Mouse (Mus musculus) lung, embryonic 14.5 days (tissue): ENCODE data around the gene Kif18b. TPM values are rescaled to one million over a fixed set of nuclear protein-coding genes. Genes with fewer than 3 reads are reported as not detected.

Source experiments
- ATAC-seq: fragments of 200-750 bp; cut with Nextera tagmentation; 2 replicates; pipeline ENCODE4 v1.8.0; 2017; ENCODE audit warnings: mild to moderate bottlenecking, moderate TSS enrichment, moderate library complexity; ENCODE audit not compliant: insufficient read depth
- DNase-seq: peaks from one replicate; pipeline ENCODE4 v3.0.0-alpha.2; 2015
- H3K27ac ChIP-seq: fragments of 300-500 bp; sonication (generic); 2 replicates; pipeline ENCODE4 v1.5.1; 2014; ENCODE audit warnings: low read depth, mild to moderate bottlenecking, moderate library complexity
- H3K27me3 ChIP-seq: fragments of 300-500 bp; sonication (generic); 2 replicates; pipeline ENCODE4 v1.6.1; 2014; ENCODE audit warnings: low read length, control low read depth; ENCODE audit not compliant: insufficient read depth
- H3K36me3 ChIP-seq: fragments of 300-500 bp; sonication (generic); 2 replicates; pipeline ENCODE4 v1.6.1; 2014; ENCODE audit warnings: control low read depth; ENCODE audit not compliant: insufficient read depth
- H3K4me1 ChIP-seq: fragments of 300-500 bp; sonication (generic); 2 replicates; pipeline ENCODE4 v1.6.1; 2014; ENCODE audit warnings: antibody characterized with exemption, control low read depth; ENCODE audit not compliant: insufficient read depth
- H3K4me2 ChIP-seq: fragments of 300-500 bp; sonication (generic); 2 replicates; pipeline ENCODE4 v1.6.1; 2014; ENCODE audit warnings: mild to moderate bottlenecking
- H3K4me3 ChIP-seq: fragments of 300-500 bp; sonication (generic); 2 replicates; pipeline ENCODE4 v1.5.1; 2014; ENCODE audit warnings: low read depth, low read length
- H3K9ac ChIP-seq: fragments of 300-500 bp; sonication (generic); 2 replicates; pipeline ENCODE4 v1.6.1; 2014
- H3K9me3 ChIP-seq: fragments of 300-500 bp; sonication (generic); 2 replicates; pipeline ENCODE4 v1.6.1; 2016; ENCODE audit warnings: low read depth, low read length, control low read depth
- CTCF ChIP-seq: IDR thresholded peaks from 2 replicates; pipeline ENCODE4 v1.5.1; 2016; ENCODE audit warnings: antibody characterized with exemption, low read depth
- WGBS: fragments of 180-500 bp; shearing (Covaris S2); extraction: QIAGEN DNeasy Blood & Tissue Kit; methylation state at CpG from one replicate; pipeline ENCODE4 v1.1.7; 2014; 5-methylcytosine and 5-hydroxymethylcytosine counted together
- polyA plus RNA-seq: library from polyadenylated mRNA; unstranded; fragments of >200 nt; fragmentation: Nextera tagmentation; extraction: Ambion mirVana; gene quantifications from 2 replicates; pipeline ENCODE4 v1.2.1, GENCODE M21; 2014

The Kif18b gene
- polyA plus RNA-seq, 1 experiment from 2014 or later = 13.3 TPM

GRCm38 (mm10) chr11:102880585-102881313 is 44.2 kb downstream of the Kif18b start, which contains the start of the genes Eftud2 and Ccdc103:
Gene Eftud2, minus strand, starts transcription at chr11:102880985.
Gene Ccdc103, plus strand, starts transcription at chr11:102881204.
- Histone ChIP-seq H3K9me3 (no peaks in the 10 kb centered on the region), H3K27me3 (no peaks in the 10 kb centered on the region), H3K9ac (peak within 1 kb of the TSS; percentile 82), H3K27ac (peak within 1 kb of the TSS; percentile 88), H3K4me1 (no peaks in the 10 kb centered on the region), H3K4me2 (peak within 1 kb of the TSS; percentile 80), H3K36me3 (peaks cover 18% of the 10 kb centered on the region), H3K4me3 (peak within 1 kb of the TSS; percentile 74)
- peak; percentile 96 for DNase-seq
- TF ChIP-seq CTCF = no peak
- ATAC-seq = peak; percentile 92
- whole genome bisulfite sequencing = under 1% methylated on average over 62 of the region's 62 CpGs

DNA sequence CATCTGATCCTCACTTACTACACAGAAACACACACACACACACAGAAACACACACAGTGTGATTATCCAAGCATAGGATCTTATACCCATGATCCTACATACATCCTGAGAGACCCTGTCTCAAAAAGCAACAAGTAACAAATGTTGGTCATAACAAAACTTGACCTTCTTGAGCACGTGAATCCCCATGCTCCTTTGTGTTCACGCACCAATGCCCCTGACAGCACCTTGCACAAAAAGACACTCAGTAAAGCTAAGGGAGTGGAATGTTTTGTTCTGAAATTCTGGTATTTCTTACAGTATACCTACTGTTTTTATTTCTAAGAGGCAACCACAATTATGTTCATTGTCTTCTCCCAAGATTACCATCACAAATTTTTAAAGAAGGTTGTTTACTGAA is 45.4 kb downstream of the Kif18b start:
- peak overlapping the region; percentile 82; the same call in 1 of the 2 replicates for H3K9ac ChIP-seq
- WGBS = 79% methylated on average over 2 of the region's 2 CpGs
- no peaks in the 10 kb centered on the region for H3K27me3 ChIP-seq
- H3K9me3 ChIP-seq = no peaks in the 10 kb centered on the region
- no peak for ATAC-seq
- H3K4me2 ChIP-seq = peak overlapping the region; percentile 80
- no peak for TF ChIP-seq CTCF
- peaks cover 30% of the 10 kb centered on the region for H3K36me3 ChIP-seq
- H3K4me1 ChIP-seq = no peaks in the 10 kb centered on the region
- no peak overlapping the region for H3K4me3 ChIP-seq
- H3K27ac ChIP-seq = no peak overlapping the region
- no peak for DNase-seq

DNA sequence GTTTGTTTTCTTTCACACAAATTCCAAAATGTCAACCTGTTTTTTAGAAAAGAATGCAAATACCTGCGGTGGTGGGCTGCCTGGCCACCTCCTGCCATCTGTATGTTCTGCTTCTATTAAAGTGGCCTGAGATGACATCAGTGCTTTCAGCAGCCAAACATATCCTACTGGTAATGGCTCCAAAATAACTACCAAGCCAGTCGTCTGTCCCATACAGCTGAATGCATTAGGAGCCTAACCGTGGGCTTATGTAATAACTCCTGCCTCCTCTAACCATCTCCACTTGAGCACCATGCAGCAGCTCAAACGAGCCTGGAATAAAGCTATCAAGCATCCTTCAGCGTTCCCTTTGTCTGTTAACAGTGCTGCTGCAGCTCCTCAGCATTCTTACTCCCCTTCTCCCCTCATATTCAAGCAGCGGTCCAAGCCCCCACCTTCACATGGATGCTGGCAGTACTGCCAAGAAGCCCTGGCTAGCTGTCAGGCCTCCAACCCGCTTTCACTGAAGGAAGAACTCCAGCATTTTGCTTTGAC is 50.1 kb downstream of the Kif18b start:
- Histone ChIP-seq H3K9ac (no peak overlapping the region), H3K27ac (no peak overlapping the region), H3K27me3 (no peaks in the 10 kb centered on the region), H3K36me3 (peaks cover 60% of the 10 kb centered on the region), H3K4me3 (no peak overlapping the region), H3K9me3 (no peaks in the 10 kb centered on the region), H3K4me2 (no peak overlapping the region), H3K4me1 (no peaks in the 10 kb centered on the region)
- WGBS = 85% methylated on average over 7 of the region's 7 CpGs
- ATAC-seq = no peak
- DNase-seq = no peak
- TF ChIP-seq CTCF = no peak

GRCm38 (mm10) chr11:102864272-102864671 is 60.7 kb downstream of the Kif18b start:
- H3K4me3 ChIP-seq = no peak overlapping the region
- H3K36me3 ChIP-seq = peaks cover 93% of the 10 kb centered on the region
- no peak overlapping the region for H3K9ac ChIP-seq
- no peak overlapping the region for H3K4me2 ChIP-seq
- no peak overlapping the region for H3K27ac ChIP-seq
- H3K4me1 ChIP-seq = no peaks in the 10 kb centered on the region
- no peaks in the 10 kb centered on the region for H3K27me3 ChIP-seq
- no peak for ATAC-seq
- TF ChIP-seq CTCF = peak; percentile 73
- WGBS = 26% methylated on average over 4 of the region's 4 CpGs
- DNase-seq = peak; percentile 95
- no peaks in the 10 kb centered on the region for H3K9me3 ChIP-seq

DNA sequence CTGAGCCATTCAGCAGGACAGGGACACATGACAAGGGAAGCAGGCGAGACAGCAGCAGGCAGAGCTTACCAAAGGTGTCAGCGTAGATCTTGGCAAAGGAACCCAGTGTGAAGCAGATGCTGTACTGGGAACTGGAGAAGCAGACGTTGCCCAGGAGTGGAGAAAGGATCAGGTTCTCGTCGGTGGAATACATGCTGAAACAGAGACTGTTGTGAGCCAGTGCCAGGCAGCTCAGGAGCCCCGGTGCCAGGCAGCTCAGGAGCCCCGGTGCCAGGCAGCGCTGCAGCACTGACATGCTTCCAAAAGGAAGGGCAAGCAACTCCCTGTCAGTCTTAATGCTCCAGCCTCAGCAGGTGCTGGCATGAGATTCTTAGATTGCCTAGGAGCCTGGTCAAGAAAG is 65.0 kb downstream of the Kif18b start:
- Histone ChIP-seq H3K4me1 (no peaks in the 10 kb centered on the region), H3K27me3 (no peaks in the 10 kb centered on the region), H3K9ac (no peak overlapping the region), H3K27ac (no peak overlapping the region), H3K36me3 (peaks cover 87% of the 10 kb centered on the region), H3K4me2 (no peak overlapping the region), H3K4me3 (no peak overlapping the region), H3K9me3 (no peaks in the 10 kb centered on the region)
- 87% methylated on average over 8 of the region's 8 CpGs for WGBS
- TF ChIP-seq CTCF = no peak
- no peak for ATAC-seq
- no peak for DNase-seq

DNA sequence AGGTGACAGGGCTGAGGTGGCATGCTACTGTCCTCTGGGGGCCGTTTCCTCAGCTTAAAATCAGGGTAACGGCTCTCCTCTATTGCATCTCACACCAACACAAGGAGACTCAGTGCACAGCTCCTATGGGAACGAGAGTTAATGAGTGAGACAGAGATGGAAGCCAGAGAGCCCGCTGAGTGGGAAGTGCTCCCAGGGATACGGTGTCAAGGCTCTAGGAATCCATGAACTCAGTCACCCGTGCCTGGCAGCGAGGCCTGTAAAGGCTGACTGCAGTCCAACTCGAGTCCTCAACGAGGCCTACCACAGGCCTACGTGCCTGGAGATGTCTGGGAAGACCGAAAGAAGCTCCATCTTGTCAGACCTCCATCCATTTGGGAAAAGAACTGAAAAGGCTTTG is 66.0 kb downstream of the Kif18b start:
- Histone ChIP-seq H3K4me2 (no peak overlapping the region), H3K36me3 (peaks cover 88% of the 10 kb centered on the region), H3K9me3 (no peaks in the 10 kb centered on the region), H3K27ac (no peak overlapping the region), H3K4me3 (no peak overlapping the region), H3K27me3 (no peaks in the 10 kb centered on the region), H3K9ac (no peak overlapping the region), H3K4me1 (no peaks in the 10 kb centered on the region)
- DNase-seq (no peak), ATAC-seq (no peak)
- WGBS = 91% methylated on average over 11 of the region's 11 CpGs
- TF ChIP-seq CTCF = no peak

DNA sequence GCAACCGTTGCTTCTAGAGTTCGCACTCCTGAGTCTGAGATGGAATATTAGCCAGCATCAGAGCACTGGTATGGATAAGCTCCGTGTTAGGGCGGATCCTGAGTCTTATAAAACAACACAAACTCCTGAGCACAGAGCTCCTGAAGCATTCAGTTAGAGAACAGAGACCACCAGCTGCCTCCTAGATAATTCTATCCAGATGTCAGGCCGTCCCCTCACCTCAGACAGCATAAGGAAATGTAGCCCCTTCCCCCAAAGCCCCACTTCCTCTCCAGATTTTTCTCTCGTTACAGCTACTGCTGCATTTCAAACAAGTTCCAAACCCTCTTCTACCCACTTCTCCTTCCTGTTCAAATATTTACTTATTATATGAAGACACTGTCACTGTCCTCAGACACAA is 69.0 kb downstream of the Kif18b start:
- DNase-seq (no peak), ATAC-seq (no peak)
- H3K27me3 ChIP-seq = no peaks in the 10 kb centered on the region
- peaks cover 87% of the 10 kb centered on the region for H3K36me3 ChIP-seq
- H3K4me2 ChIP-seq = no peak overlapping the region
- H3K9me3 ChIP-seq = no peaks in the 10 kb centered on the region
- no peaks in the 10 kb centered on the region for H3K4me1 ChIP-seq
- no peak overlapping the region for H3K9ac ChIP-seq
- H3K4me3 ChIP-seq = no peak overlapping the region
- H3K27ac ChIP-seq = no peak overlapping the region
- no peak for TF ChIP-seq CTCF
- 71% methylated on average over 6 of the region's 6 CpGs for WGBS

Other genes with a start within 250 kb of the Kif18b start
- 44.5 and 46.4 TPM in 2 replicates for gene Ccdc43, start 227.3 kb downstream of the Kif18b start, polyA plus RNA-seq
- 5.3 and 5.5 TPM in 2 replicates for gene Adam11, start 163.7 kb downstream of the Kif18b start, polyA plus RNA-seq
- gene Gjc1, start 105.4 kb downstream of the Kif18b start, polyA plus RNA-seq = 78.1 and 80.7 TPM in 2 replicates
- 5.4 and 6.8 TPM in 2 replicates for gene Higd1b, start 89.3 kb downstream of the Kif18b start, polyA plus RNA-seq
- gene Eftud2, start 44.1 kb downstream of the Kif18b start, polyA plus RNA-seq = 218 and 242 TPM in 2 replicates
- gene Ccdc103, start 43.9 kb downstream of the Kif18b start, polyA plus RNA-seq = 1.8 and 1.9 TPM in 2 replicates
- not detected in 2 replicates for gene Fam187a, start 40.0 kb downstream of the Kif18b start, polyA plus RNA-seq
- 0.20 and 0.41 TPM in 2 replicates for gene Gfap, start 24.2 kb downstream of the Kif18b start, polyA plus RNA-seq
- 2.7 and 3.1 TPM in 2 replicates for gene C1ql1, start 21.6 kb upstream of the Kif18b start, polyA plus RNA-seq
- gene Nmt1, start 103.1 kb upstream of the Kif18b start, polyA plus RNA-seq = 64.4 and 72.4 TPM in 2 replicates
- gene Dcakd, start 103.2 kb upstream of the Kif18b start, polyA plus RNA-seq = 218 and 225 TPM in 2 replicates
- 1.0 and 2.5 TPM in 2 replicates for gene Plcd3, start 176.5 kb upstream of the Kif18b start, polyA plus RNA-seq
- 11.0 and 14.4 TPM in 2 replicates for gene Acbd4, start 176.6 kb upstream of the Kif18b start, polyA plus RNA-seq
- 5.3 and 5.8 TPM in 2 replicates for gene Hexim1, start 191.1 kb upstream of the Kif18b start, polyA plus RNA-seq
- 9.3 and 9.5 TPM in 2 replicates for gene Hexim2, start 207.3 kb upstream of the Kif18b start, polyA plus RNA-seq
- 2.5 and 2.8 TPM in 2 replicates for gene Fmnl1, start 246.0 kb upstream of the Kif18b start, polyA plus RNA-seq